Mouse (Mus musculus): ENCODE data around the gene Fam170b.

Fam170b gene

DNA sequence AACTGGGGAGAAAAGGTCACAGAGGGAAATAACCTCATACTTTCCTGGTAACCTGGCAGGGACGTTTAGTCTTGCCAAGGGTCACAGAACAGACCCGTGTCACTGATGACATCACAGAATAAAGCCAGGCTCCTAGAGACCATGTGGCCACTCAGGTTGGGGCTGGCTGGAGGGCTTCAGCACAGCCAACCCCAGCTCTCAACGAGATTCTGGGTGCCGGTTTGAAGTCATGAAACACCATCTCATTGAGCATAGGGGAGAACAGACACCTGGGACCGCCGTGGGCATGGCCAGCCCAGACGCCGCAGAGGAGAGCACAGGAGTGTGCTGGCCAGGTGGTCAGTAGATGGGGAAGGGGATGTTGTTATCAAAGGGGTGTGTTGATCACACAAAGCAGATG is at the start of gene Fam170b:
TSS of gene Fam170b (plus strand) at position 116 of the 400 bp plus-strand sequence.
- no peak for DNase-seq (ENCODE audit: low spot score)

- no peak for DNase-seq (ENCODE audit: low spot score)
Observed at GRCm38 (mm10) chr14:32784130-32784747, 49.5 kb upstream of the Fam170b start.

DNA sequence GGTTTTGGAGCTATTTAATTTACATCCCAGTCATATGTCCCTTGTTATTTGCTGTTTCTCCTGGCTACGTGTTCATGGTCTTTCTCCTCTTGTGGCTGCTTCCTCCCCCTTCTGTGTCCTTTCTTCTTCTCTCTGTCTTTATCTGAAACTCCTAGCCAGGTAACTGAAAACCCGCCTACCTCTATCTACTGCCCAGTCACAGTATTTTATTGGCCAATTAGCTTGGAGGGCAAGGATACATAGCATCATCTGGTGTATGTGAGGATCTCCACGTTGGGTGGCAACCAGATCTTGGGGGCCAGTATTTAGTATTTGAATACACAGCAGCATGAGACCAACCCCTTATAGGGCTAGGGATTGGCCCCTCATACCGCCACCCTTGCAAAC is 49.0 kb upstream of the Fam170b start:
- no peak for DNase-seq (ENCODE audit: low spot score)

DNA sequence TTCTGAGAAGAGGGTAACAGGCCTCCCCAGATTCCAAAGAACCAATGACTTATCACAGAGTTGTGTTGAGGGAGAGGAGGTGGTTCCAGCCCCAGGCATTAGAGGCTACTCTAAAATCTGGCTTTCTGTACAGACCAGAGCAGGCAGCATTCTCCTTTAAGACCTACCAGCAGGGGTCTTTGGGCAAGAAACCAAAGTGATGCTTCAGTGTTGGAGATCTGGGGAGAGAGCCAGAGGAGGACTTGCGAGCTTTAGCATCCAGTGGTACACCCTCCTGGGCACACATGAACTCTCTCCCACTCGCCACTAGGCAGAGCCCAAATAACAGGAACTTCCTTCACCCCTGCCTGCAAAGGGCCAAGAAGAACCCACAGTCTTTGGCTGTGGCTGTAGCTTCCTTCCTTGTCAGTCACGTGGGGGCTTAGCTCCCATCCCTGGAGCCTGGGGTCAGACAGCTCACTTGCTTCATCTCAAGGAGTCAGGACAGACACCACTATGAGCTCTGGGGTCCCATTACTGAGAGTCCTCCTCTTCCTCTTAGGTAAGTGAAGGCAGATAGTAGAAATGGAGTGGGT is 48.1 kb upstream of the Fam170b start, which contains the start of gene Tmem273:
TSS of gene Tmem273 (plus strand) at position 408 of the 575 bp plus-strand sequence.
- no peak for DNase-seq (ENCODE audit: low spot score)

- no peak for DNase-seq (ENCODE audit: low spot score)
Observed at GRCm38 (mm10) chr14:32787691-32788090, 46.1 kb upstream of the Fam170b start.

GRCm38 (mm10) chr14:32796375-32796774 is 37.4 kb upstream of the Fam170b start:
- DNase-seq (ENCODE audit: low spot score), result no peak

DNA sequence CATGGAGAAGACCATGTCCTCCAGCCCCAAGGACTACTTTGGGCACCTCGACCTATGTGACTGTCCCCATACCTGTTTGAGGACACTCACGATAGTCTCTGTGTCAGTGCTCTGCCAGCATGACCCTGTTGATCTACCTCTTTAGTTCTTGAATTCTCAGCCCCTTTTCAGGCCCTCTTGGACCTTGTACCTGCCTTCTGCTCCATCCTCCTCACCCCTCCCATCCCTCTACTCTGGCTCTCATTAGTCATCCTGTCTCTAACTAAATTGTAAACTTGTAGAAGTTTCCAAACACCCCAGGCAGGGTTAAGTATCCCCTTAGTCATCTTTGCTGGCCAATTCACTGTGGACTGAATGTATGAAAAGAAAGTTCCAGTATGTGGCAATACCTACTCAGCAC is 36.0 kb upstream of the Fam170b start:
- no peak for DNase-seq (ENCODE audit: low spot score)

- no peak for DNase-seq (ENCODE audit: low spot score)
Observed at GRCm38 (mm10) chr14:32798355-32798754, 35.4 kb upstream of the Fam170b start.

DNA sequence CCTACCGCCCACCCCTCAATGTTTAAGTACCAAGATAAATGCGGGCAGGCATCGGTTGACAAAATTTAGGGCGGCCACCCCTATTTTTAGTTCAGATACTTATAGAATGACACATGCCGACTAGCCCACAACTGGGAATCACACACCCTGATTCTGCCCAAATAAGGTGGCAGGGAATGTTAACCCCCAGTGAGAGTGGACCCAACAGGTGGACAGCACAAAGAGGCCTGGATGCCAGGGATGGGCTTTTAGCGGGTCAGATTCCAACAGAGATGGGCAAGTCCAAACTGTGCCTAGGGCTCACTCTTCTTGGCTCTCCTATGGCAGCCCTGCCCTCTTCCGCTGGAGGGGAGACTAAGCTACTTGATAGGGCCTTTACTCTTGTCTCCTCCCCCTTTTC is 33.7 kb upstream of the Fam170b start:
- DNase-seq (ENCODE audit: low spot score), result no peak

- peak; percentile 61 for DNase-seq (ENCODE audit: low spot score)
Observed at GRCm38 (mm10) chr14:32801016-32801661, 32.6 kb upstream of the Fam170b start.

GRCm38 (mm10) chr14:32801662-32802024 is 32.1 kb upstream of the Fam170b start:
- no peak for DNase-seq (ENCODE audit: low spot score)

- DNase-seq (ENCODE audit: low spot score), result no peak
Observed at GRCm38 (mm10) chr14:32810111-32810510, 23.7 kb upstream of the Fam170b start.

DNA sequence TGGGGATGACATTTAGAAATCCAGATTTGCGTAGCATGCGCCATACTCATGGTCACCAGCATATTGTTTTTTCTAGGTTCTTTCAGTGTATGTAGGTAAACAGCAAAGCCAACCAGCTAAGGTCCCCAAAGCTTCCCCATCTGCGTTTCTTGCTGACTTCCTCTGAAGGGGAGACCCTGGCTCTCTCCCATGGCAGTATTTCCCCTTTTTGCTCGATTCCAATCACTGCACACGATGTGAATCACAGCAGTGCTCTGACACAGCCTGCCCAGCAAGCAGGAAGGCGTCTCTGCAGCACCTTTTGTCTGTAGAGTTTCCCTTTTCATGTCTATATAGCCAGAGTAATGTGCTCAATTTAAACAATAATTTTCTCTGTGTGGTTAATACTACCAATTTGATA is 21.3 kb upstream of the Fam170b start:
- no peak for DNase-seq (ENCODE audit: low spot score)

DNA sequence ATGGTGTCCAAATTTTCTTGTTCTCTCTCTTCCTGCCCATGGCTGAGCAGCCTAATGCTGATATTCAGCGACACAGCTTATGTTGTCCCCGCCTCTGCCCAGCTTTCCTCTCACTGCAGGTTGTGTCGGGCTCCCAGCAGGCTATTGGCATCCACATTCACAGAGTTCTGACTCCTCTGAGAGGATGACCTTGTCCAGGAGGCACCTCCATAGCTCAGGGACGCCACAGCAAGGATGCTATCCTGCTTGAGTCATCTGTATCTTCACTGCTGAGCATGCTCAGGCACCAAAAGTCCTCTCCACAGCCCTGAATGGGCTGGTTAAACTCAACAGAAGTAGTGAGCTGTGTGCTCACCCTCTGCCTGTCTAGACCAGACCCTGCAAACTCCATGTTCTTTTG is 18.8 kb upstream of the Fam170b start:
- DNase-seq (ENCODE audit: low spot score), result no peak

GRCm38 (mm10) chr14:32816533-32816932 is 17.2 kb upstream of the Fam170b start:
- DNase-seq (ENCODE audit: low spot score), result no peak

- no peak for DNase-seq (ENCODE audit: low spot score)
Observed at GRCm38 (mm10) chr14:32817258-32817657, 16.5 kb upstream of the Fam170b start.

- no peak for DNase-seq (ENCODE audit: low spot score)
Observed at GRCm38 (mm10) chr14:32819297-32819696, 14.5 kb upstream of the Fam170b start.

GRCm38 (mm10) chr14:32822812-32823211 is 10.9 kb upstream of the Fam170b start:
- no peak for DNase-seq (ENCODE audit: low spot score)

- DNase-seq (ENCODE audit: low spot score), result no peak
Observed at GRCm38 (mm10) chr14:32823861-32824260, 9.9 kb upstream of the Fam170b start.

DNA sequence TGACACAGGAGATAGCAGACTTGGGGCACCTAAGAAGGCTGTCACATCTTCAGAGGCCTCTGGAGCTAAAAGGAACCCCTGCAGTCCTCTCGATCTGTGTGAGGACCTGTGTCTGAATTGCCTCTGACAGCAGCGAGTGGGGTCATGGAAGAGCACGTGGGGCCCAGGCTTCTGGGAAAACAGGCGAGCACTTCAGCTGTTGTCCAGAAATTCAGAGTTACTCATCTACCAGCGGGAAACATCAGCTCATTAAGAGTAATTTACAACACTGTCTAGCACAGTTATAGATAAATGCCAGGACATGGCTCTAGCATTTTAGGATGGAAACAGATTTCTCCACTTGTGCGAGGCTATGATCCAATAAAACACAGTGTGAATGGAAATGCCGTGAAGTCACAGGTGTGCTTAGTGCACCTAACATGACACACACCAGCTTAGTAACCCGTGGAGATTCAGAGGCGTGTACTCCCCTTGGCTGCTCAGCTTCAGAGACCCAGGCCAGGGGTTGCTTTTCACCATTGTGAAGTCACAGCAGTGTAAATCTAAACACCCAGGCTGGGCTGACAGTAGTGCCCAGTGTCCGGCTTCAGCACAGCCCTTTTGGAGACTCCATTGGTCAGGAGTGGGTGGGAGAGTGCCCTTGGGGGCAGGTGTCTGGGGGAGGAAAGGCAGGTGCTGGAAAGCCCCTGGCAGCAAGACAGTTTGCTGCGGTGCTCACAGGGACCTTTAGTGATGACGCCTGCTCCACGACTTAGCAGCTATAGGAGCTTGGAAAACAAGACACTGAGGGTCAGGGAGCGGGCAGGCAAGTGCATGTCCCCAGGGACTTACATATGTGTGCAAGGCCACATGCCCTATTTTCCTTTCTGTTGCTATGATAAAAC is 9.3 kb upstream of the Fam170b start:
- DNase-seq (ENCODE audit: low spot score), result no peak

DNA sequence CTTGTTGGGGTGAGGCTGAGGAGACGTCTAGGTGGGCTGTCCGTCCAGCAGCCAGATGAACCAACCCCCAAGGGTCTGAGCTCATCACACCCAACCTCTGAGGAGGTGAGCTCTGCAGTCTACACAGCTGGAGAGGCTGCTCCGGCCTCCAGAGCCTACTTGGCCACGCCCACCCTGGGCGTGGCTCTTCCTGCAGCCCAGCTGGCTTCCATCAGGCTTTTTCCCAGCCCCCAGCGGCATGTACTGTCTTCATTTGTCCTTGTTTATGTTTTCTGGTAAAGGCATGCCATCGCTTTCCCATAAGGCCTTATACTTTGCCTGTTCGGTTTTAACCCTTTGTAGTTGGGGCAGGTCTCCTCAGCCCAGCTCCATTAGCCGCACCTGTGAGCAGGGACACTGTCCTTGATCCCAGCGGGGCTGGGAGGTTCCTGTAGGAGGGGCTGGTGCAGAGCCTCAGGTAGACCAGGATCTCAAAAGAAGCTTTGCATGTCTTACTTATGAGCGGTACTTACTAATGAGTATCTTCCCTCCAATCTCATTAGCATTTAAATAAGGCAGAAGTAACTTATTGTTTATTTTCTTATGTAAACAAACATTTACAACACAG is 8.2 kb upstream of the Fam170b start:
- peak; percentile 86 for DNase-seq (ENCODE audit: low spot score)

- DNase-seq (ENCODE audit: low spot score), result peak; percentile 8
Observed at GRCm38 (mm10) chr14:32827165-32827564, 6.6 kb upstream of the Fam170b start.
